Mouse (Mus musculus) c-Kit-positive CD71-negative TER-119-negative erythroid progenitor cells, embryonic 14.5 days (primary cell): ENCODE measurements at regions not wholly inside any gene's neighbourhood (a gene's known extent, or its start where the extent isn't known, plus 50 kb on each side); places are given as distances from the start of the nearest gene placed in this dataset.

Experiments
- DNase-seq: peaks from one replicate; pipeline ENCODE4 v3.0.0-alpha.2; 2013; ENCODE audit warnings: low read depth

DNA sequence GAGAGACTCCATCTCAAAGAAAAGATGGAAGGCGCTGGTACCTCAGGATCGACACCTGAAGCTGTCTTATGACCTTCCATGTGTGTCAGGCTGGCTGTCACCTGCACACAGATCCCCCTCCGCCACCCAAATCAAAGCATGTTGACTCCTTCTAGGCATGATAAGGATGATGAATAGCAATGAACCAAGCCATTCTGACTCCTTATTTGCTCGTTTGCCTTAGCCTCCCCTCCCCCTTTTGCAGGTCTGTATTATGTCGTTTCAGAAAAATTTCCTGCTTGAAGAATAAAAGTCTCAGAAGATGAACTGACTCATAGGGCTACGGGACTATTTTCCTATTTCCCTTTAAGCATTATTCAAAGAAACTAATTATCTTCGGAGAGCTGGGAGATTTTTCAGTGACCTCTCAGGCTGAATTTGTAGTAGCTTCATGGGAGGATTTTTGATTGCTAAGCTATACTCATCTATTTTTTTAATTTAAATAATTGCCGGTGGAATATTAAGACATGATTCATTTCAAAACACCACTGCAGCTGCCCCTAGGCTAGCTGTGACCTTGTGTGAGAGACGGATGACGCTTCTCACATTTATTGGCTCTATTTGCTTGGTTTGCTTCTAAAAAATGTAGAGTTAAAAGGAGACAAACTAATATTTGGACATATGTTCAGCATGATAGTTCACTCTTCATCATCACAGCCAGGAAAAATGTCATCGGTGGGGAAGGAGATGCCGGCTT, 72.4 kb upstream of the Zc3h12c start:
- DNase-seq = no peak

DNA sequence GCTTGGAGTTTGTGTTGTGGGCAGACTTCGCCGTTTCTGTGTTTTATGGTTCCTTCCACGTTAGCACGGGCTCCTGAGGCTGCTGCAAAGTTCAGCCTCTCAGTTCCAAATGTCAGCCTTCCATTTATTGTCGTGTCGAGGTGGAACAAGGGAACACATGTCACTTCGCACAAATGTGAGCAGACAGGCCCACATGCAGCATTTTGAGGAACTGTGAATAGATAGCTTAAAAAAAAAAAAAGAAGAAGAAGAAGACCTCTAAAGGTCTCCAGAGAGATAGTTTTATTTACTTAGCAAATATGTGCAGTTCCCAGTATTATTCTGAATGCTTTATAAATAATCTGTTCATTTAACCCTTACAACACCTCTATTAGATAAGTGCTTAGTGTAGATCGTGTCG, 66.4 kb upstream of the Zc3h12c start:
- DNase-seq = no peak

DNA sequence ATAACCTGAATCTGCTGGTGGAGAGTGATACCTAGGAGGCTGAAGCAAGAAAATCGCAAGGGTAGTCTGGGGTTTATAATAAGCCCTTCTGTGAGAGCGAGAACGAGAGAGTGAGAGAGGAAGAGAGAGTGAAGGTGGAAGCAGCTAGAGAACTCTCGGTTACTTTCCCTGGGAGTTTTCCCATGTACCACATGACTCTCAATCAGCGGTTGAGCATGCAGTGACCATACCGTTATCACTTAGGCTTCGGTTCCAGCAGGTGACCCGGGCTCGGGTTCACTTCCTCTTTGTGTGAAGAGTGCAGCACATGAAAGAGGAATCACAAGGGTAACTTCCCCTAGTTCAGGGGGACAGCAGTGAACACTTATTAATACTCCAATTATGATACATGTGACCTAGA, 61.2 kb upstream of the Zc3h12c start:
- DNase-seq = peak; percentile 38

DNA sequence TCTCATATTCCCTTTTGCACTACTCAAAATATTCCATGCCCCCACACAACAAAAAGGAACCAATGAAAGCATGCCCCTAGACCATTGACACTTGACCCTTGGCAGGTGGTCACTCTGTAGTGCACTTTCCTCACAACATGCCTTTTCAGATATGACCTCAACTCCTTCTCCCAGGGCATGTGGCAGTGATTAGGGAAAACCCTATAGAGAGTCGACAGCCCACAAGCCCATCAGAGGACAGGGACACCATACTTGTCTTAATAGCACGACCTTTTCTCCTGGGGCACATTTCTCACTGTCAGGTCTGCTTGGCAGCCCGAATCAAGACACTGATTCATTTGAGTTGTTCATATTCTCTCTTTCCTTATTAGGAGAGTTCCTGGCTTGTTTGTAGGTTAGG, 57.3 kb upstream of the Zc3h12c start:
- DNase-seq = no peak

DNA sequence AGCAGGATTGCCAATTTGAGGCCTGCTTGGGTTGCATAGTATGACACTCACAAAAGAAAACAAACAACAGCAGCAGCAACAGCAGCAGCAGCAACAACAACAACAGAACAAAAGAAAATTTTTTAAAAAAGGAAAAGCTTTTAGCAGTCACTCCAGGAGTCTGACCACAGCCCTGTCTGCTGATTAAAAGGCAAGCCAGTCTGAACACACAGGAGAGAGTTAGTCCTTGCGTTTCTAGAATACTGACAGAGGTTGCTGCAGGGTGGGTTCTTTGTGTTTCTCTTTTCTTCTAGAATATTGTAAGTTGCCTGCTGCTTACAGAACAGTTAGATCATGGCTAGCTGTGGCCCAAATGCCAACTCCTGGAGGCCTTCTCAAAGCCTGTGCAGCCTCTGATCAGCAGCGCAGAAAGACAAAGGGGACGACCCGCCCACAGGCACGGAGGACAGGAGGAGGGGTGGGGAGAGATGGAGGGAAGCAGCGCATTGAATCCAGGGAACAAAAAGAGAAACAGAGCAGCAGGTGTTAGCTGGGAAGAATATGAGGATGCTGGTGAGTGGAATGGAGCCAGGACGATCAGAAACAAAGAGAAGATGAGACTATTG, 55.2 kb upstream of the Zc3h12c start:
- no peak for DNase-seq
